Mouse (Mus musculus): ENCODE measurements around the gene Idh3a.

The Idh3a gene

DNA sequence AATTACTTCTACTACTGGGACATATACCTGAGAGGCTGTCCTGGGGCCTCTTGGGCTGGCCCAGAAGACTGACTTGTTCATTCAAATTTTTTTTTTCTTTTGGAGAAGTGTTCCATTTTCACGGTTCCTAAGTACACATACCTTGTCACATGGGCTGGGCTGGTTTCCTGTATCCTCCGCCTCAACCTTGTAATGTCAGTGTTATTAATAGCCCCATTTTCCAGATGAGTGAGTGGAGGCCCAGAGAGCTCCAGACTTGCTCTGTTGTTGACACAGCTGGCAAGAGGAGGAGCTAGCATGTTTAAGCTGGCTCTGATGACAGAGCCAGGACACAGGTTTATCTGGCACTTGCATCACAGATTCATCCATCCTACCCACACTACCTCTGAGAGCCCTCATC lies 61.3 kb downstream of the Idh3a start:
- no peak for DNase-seq (ENCODE audit: low read depth)

- DNase-seq (ENCODE audit: low read depth), result no peak
These were observed 63.2 kb downstream of the Idh3a start for GRCm38 (mm10) chr9:54649360-54649759.

DNA sequence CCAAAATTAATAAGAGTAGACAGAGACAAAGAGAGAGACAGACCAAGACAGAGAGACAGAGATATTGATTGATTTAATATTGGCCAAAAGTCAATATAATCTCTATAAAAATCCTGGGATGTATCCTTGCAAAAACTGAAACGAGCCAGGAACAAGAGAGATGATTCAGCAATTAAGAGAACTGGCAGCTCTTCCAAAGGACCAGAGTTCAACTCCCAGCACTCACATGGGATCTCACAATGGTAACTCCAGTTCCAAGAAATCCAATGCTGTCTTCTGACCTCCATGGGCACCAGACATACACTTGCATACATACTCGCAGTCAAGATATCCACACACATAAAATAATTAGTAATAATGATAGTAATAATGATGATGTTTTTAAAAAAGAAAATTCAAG lies 66.6 kb downstream of the Idh3a start:
- DNase-seq (ENCODE audit: low read depth), result no peak

Data from c-Kit-positive CD71-positive TER-119-negative erythroid progenitor cells, embryonic 14.5 days (primary cell).